12 mouse cellular contexts compared by ENCODE assay signal in the genomic region with DNA sequence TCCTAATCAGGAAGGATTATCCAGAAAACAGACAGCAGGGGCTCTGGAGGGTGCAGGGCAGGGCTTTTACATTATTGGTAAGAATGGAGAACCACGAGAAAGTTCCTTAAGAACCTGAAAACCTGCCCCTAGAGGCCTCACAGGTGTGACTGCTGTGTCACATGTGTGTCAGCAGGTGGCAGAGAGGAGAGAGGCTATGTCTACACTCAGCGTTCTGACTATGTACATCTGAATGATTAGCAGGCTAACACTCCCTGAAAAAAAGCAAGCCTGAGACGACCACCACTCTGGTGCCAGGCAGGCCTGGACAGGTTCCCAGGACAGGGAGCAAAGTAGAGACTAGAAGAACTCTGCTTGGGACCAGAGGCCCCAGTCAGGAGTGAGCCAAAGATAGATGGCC. TPM values are rescaled to one million over a fixed set of nuclear protein-coding genes. Genes with fewer than 3 reads are reported as not detected.
DNase-seq lines count a peak whose midpoint lies in the region; ATAC-seq and TF ChIP-seq lines count a peak whose summit lies in the region.
"Had no signal": no experiment of that assay in that cellular context is flagged by ENCODE, and none has a peak within 500 bp of the region (broad histone marks: within the 10 kb centered on the region; RNA-seq: fewer than 3 reads in every experiment).

No protein-coding gene starts in this region.

- no peak overlapping the region for H3K27ac ChIP-seq in gastrocnemius, adult 2 months
- no peak overlapping the region for H3K27ac ChIP-seq in forebrain, embryonic 11.5 days (ENCODE audit: low read depth, low read length)
- H3K27ac ChIP-seq: embryonic facial prominence, embryonic 13.5 days; macrophage had no signal

- no peaks in the 10 kb centered on the region for H3K36me3 ChIP-seq in forebrain, embryonic 11.5 days (ENCODE audit: control insufficient read depth, insufficient read depth, low read length)
- H3K36me3 ChIP-seq: embryonic facial prominence, embryonic 13.5 days had no signal

- no peak overlapping the region for H3K4me2 ChIP-seq in forebrain, embryonic 11.5 days (ENCODE audit: low read depth, low read length, severe bottlenecking)
- H3K4me2 ChIP-seq: embryonic facial prominence, embryonic 13.5 days had no signal

- TF ChIP-seq CTCF in gastrocnemius, adult 2 months (IDR thresholded peaks at IDR 0.05), result peak; percentile 25; the same call in 1 of the 2 replicates

- peak; percentile 21 to 32; a peak in 2 of 4 replicates for ATAC-seq in hematopoietic stem cell, adult 5-6 weeks (replicated peaks in 1 of 2; ENCODE audit: insufficient read depth in 1 of 2, low FRiP score in 2 of 2, low TSS enrichment in 1 of 2, low read depth in 1 of 2, poor library complexity in 2 of 2, severe bottlenecking in 2 of 2)
- ATAC-seq in forebrain, embryonic 11.5 days (replicated peaks; ENCODE audit: low FRiP score), result no peak

- H3K9me3 ChIP-seq in forebrain, embryonic 11.5 days (ENCODE audit: control insufficient read depth, low read length), result no peaks in the 10 kb centered on the region
- H3K9me3 ChIP-seq: embryonic facial prominence, embryonic 13.5 days had no signal

- H3K27me3 ChIP-seq in forebrain, embryonic 11.5 days (ENCODE audit: control insufficient read depth, insufficient read depth, low read length), result no peaks in the 10 kb centered on the region

- no peak for DNase-seq in gastrocnemius, adult 2 months
- DNase-seq in gastrocnemius, adult 8-10 months (ENCODE audit: low spot score in 2 of 2), result no peak
- DNase-seq in CD4-positive helper T cell, adult 2 months (ENCODE audit: low read depth, low spot score), result peak; percentile 34
- DNase-seq in lung, postnatal 36 days, result peak; percentile 19
- no peak for DNase-seq in testis, postnatal 10 days (ENCODE audit: low spot score)
- no peak for DNase-seq in forebrain, embryonic 11.5 days (ENCODE audit: low spot score)
- no peak for DNase-seq in right cerebral cortex, postnatal 25 days
- DNase-seq: heart, adult 18-20 months had no signal

- H3K9ac ChIP-seq in forebrain, embryonic 11.5 days (ENCODE audit: low read length), result no peak overlapping the region
- H3K9ac ChIP-seq: embryonic facial prominence, embryonic 13.5 days had no signal

- no peak overlapping the region for H3K4me3 ChIP-seq in gastrocnemius, adult 2 months
- no peak overlapping the region for H3K4me3 ChIP-seq in forebrain, embryonic 11.5 days (ENCODE audit: low read depth, low read length)
- H3K4me3 ChIP-seq: embryonic facial prominence, embryonic 13.5 days had no signal

- intact Hi-C loops in gastrocnemius, adult 2 months (cut with DNase I), result no loop called here

- 34% methylated on average over 3 of the region's 3 CpGs for WGBS in forebrain, embryonic 11.5 days

- H3K4me1 ChIP-seq in forebrain, embryonic 11.5 days (replicated peaks; ENCODE audit: control insufficient read depth, insufficient read depth, low read length), result no peaks in the 10 kb centered on the region
- H3K4me1 ChIP-seq: embryonic facial prominence, embryonic 13.5 days had no signal

RNA-seq across cellular contexts. Expression of a gene that starts 23.8 kb away (rescaled TPM):
- not detected for total RNA-seq in gastrocnemius, adult 2 months (2021)
- total RNA-seq in gastrocnemius, adult 8-10 months (2022), result not detected
- total RNA-seq in hematopoietic stem cell, adult 5-6 weeks (2017), result not detected in 2 replicates
- polyA plus RNA-seq in forebrain, embryonic 11.5 days (2014; fragmentation: Nextera tagmentation; extraction: Ambion mirVana), result not detected in 2 replicates
- total RNA-seq: heart, adult 18-20 months; layer of hippocampus, postnatal 14 days had no signal
- polyA plus RNA-seq: embryonic facial prominence, embryonic 13.5 days; macrophage had no signal

RNA-seq across cellular contexts. Expression of a gene that starts 49.3 kb away (rescaled TPM):
- total RNA-seq in gastrocnemius, adult 2 months (2021), result 1 to 10 TPM; 3.5 to 4.1 TPM
- 1 to 10 TPM; 4.2 to 6.1 (median 4.4) TPM for total RNA-seq in gastrocnemius, adult 8-10 months (2022)
- 15.6 and 24.7 TPM in 2 replicates for total RNA-seq in hematopoietic stem cell, adult 5-6 weeks (2017)
- polyA plus RNA-seq in forebrain, embryonic 11.5 days (2014; fragmentation: Nextera tagmentation; extraction: Ambion mirVana), result 54.9 TPM in 2 replicates

Comparison
In these comparisons a context has a peak if more than half of its experiments do, and no peak if none do; other contexts are left out.
1. DNase-seq: peak in CD4-positive helper T cell, adult 2 months (single experiment) and lung, postnatal 36 days (single experiment); none in gastrocnemius, adult 2 months (single experiment), gastrocnemius, adult 8-10 months (0 of 2), testis, postnatal 10 days (single experiment), forebrain, embryonic 11.5 days (single experiment) and right cerebral cortex, postnatal 25 days (single experiment).